ENCODE assay signal across 9 mouse cellular contexts in the genomic region with DNA sequence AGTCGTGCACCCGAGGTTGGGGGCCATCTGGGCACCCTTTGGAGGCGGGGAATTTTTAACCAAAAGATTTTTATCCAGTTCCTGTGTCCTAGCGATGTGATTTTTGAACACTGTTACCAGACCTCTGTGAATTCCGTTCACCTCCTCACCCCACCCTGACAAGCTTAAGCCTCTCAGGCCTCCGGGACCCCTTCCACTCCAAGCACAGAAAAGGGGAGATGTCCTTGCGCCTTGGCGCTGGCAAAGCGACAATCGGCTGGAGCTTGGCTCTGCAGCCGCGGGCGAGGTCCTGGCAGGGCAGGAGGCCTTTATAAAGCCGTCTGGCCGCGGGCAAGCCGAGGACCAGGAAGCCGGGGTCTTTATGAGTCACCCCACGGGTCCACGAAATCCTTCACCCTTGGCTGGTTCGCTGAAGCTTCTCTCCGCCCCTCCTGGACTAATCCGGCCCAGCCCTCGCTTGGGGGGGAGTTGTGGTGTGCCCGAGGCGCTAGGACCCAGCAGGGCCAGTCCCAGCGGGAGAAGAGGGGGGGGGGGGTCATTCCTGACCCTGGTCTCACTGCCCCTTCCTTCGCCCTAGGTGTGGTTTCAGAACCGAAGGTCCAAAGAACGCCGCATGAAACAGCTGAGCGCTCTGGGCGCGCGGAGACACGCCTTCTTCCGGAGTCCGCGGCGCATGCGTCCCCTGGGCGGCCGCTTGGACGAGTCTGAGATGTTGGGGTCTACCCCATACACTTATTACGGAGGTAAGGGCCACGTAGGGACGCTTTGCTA. TPM values are rescaled to one million over a fixed set of nuclear protein-coding genes. Genes with fewer than 3 reads are reported as not detected.
DNase-seq lines count a peak whose midpoint lies in the region; ATAC-seq lines count a peak whose summit lies in the region.
"Had no signal": no experiment of that assay in that cellular context is flagged by ENCODE, and none has a peak within 500 bp of the region (broad histone marks: within the 10 kb centered on the region; RNA-seq: fewer than 3 reads in every experiment).

No protein-coding gene starts in this region.

- peaks cover 99% of the 10 kb centered on the region for H3K27me3 ChIP-seq in lung, embryonic 16.5 days (ENCODE audit: control insufficient read depth, insufficient read depth, low read depth, low read length)
- peaks cover 89% of the 10 kb centered on the region for H3K27me3 ChIP-seq in forebrain, embryonic 15.5 days
- H3K27me3 ChIP-seq in limb, embryonic 15.5 days = peaks cover 97% of the 10 kb centered on the region
- peaks cover 98% of the 10 kb centered on the region for H3K27me3 ChIP-seq in stomach, embryonic 16.5 days (ENCODE audit: control insufficient read depth, insufficient read depth, low read length)

- no peaks in the 10 kb centered on the region for H3K9me3 ChIP-seq in lung, embryonic 16.5 days (ENCODE audit: control insufficient read depth, low read length)
- no peaks in the 10 kb centered on the region for H3K9me3 ChIP-seq in forebrain, embryonic 15.5 days
- H3K9me3 ChIP-seq in limb, embryonic 15.5 days = no peaks in the 10 kb centered on the region
- no peaks in the 10 kb centered on the region; the same call in 1 of the 2 replicates for H3K9me3 ChIP-seq in stomach, embryonic 16.5 days (replicated peaks; ENCODE audit: control insufficient read depth, low read length)

- no peaks in the 10 kb centered on the region for H3K36me3 ChIP-seq in lung, embryonic 16.5 days (ENCODE audit: control insufficient read depth, insufficient read depth, low read length)
- H3K36me3 ChIP-seq in forebrain, embryonic 15.5 days = no peaks in the 10 kb centered on the region
- H3K36me3 ChIP-seq in limb, embryonic 15.5 days = no peaks in the 10 kb centered on the region
- H3K36me3 ChIP-seq in stomach, embryonic 16.5 days (ENCODE audit: control insufficient read depth, insufficient read depth, low read length) = no peaks in the 10 kb centered on the region

- ATAC-seq in lung, embryonic 16.5 days (ENCODE audit: low read depth) = no peak
- no peak for ATAC-seq in forebrain, embryonic 15.5 days (replicated peaks)
- no peak for ATAC-seq in limb, embryonic 15.5 days (ENCODE audit: insufficient number of reproducible peaks, low FRiP score, low TSS enrichment, low read depth)
- ATAC-seq in stomach, embryonic 16.5 days (ENCODE audit: insufficient read depth, low FRiP score) = no peak
- no peak for ATAC-seq in CD4-positive, CD25-positive, alpha-beta regulatory T cell, adult 4 months

- no peak overlapping the region for H3K27ac ChIP-seq in lung, embryonic 16.5 days (ENCODE audit: low read length)
- H3K27ac ChIP-seq in forebrain, embryonic 15.5 days (replicated peaks) = no peak overlapping the region
- no peak overlapping the region for H3K27ac ChIP-seq in limb, embryonic 15.5 days
- H3K27ac ChIP-seq in stomach, embryonic 16.5 days (ENCODE audit: low read length) = no peak overlapping the region

- 0 out of 2 replicates have a peak overlapping the region, but pooled peaks have one; percentile 11 for H3K9ac ChIP-seq in lung, embryonic 16.5 days (ENCODE audit: low read length)
- H3K9ac ChIP-seq in forebrain, embryonic 15.5 days (replicated peaks) = no peak overlapping the region
- H3K9ac ChIP-seq in limb, embryonic 15.5 days = no peak overlapping the region
- H3K9ac ChIP-seq in stomach, embryonic 16.5 days (ENCODE audit: low read length) = no peak overlapping the region

- under 1% methylated on average over 43 of the region's 47 CpGs for WGBS in lung, embryonic 16.5 days
- 1% methylated on average over 47 of the region's 47 CpGs for WGBS in forebrain, embryonic 15.5 days
- under 1% methylated on average over 45 of the region's 47 CpGs for WGBS in limb, embryonic 15.5 days
- WGBS in stomach, embryonic 16.5 days = 1% methylated on average over 47 of the region's 47 CpGs

- DNase-seq in lung, postnatal 25 days (ENCODE audit: low spot score) = no peak
- no peak for DNase-seq in c-Kit-positive CD71-positive TER-119-positive erythroid progenitor cells, embryonic 14.5 days (ENCODE audit: low spot score)
- DNase-seq in yolk sac, embryonic 10.5 days (ENCODE audit: low spot score) = no peak

- H3K4me2 ChIP-seq in lung, embryonic 16.5 days (ENCODE audit: low read depth, low read length) = peak overlapping the region; percentile 66
- peak overlapping the region; percentile 53 for H3K4me2 ChIP-seq in forebrain, embryonic 15.5 days (replicated peaks)
- H3K4me2 ChIP-seq in limb, embryonic 15.5 days = peak overlapping the region; percentile 43
- peak overlapping the region; percentile 61 for H3K4me2 ChIP-seq in stomach, embryonic 16.5 days (ENCODE audit: low read depth, low read length)

- peak overlapping the region; percentile 44 for H3K4me3 ChIP-seq in lung, embryonic 16.5 days (ENCODE audit: low read length)
- H3K4me3 ChIP-seq in forebrain, embryonic 15.5 days = peak overlapping the region; percentile 37
- peak overlapping the region; percentile 33 for H3K4me3 ChIP-seq in limb, embryonic 15.5 days
- peak overlapping the region; percentile 45 for H3K4me3 ChIP-seq in stomach, embryonic 16.5 days (replicated peaks; ENCODE audit: low read length)

- H3K4me1 ChIP-seq in lung, embryonic 16.5 days (replicated peaks; ENCODE audit: control insufficient read depth, insufficient read depth, low read length) = peaks cover 13% of the 10 kb centered on the region; the same call in 1 of the 2 replicates
- H3K4me1 ChIP-seq in forebrain, embryonic 15.5 days = peaks cover 54% of the 10 kb centered on the region
- peaks cover 34% of the 10 kb centered on the region for H3K4me1 ChIP-seq in limb, embryonic 15.5 days
- peaks cover 14% of the 10 kb centered on the region for H3K4me1 ChIP-seq in stomach, embryonic 16.5 days (ENCODE audit: control insufficient read depth, insufficient read depth, low read length)

RNA-seq across cellular contexts. Expression of gene Lhx5, which starts 4.4 kb away (rescaled TPM):
- not detected in 2 replicates for polyA plus RNA-seq in lung, embryonic 16.5 days (2015; fragmentation: Nextera tagmentation; extraction: Ambion mirVana)
- 6.3 and 7.0 TPM in 2 replicates for polyA plus RNA-seq in forebrain, embryonic 15.5 days (2015; fragmentation: Nextera tagmentation; extraction: Ambion mirVana)
- polyA plus RNA-seq in limb, embryonic 15.5 days (2015; fragmentation: Nextera tagmentation; extraction: Ambion mirVana) = not detected in 2 replicates
- 0.06 and 0.07 TPM in 2 replicates for polyA plus RNA-seq in stomach, embryonic 16.5 days (2015; fragmentation: Nextera tagmentation; extraction: Ambion mirVana)
- polyA plus RNA-seq in CD4-positive, CD25-positive, alpha-beta regulatory T cell, adult 4 months (2017; shearing (Covaris generic)) = not detected

RNA-seq across cellular contexts. Expression of gene Sdsl, which starts 36.7 kb away (rescaled TPM):
- 7.7 and 8.1 TPM in 2 replicates for polyA plus RNA-seq in lung, embryonic 16.5 days (2015; fragmentation: Nextera tagmentation; extraction: Ambion mirVana)
- 2.3 and 2.6 TPM in 2 replicates for polyA plus RNA-seq in forebrain, embryonic 15.5 days (2015; fragmentation: Nextera tagmentation; extraction: Ambion mirVana)
- polyA plus RNA-seq in limb, embryonic 15.5 days (2015; fragmentation: Nextera tagmentation; extraction: Ambion mirVana) = 0.57 and 0.95 TPM in 2 replicates
- polyA plus RNA-seq in stomach, embryonic 16.5 days (2015; fragmentation: Nextera tagmentation; extraction: Ambion mirVana) = 16.4 and 16.7 TPM in 2 replicates
- not detected for polyA plus RNA-seq in CD4-positive, CD25-positive, alpha-beta regulatory T cell, adult 4 months (2017; shearing (Covaris generic))

RNA-seq across cellular contexts. Expression of gene Sds, which starts 40.4 kb away (rescaled TPM):
- polyA plus RNA-seq in lung, embryonic 16.5 days (2015; fragmentation: Nextera tagmentation; extraction: Ambion mirVana) = 0.26 TPM in 1 of 2 replicates, not detected in the other
- not detected in 2 replicates for polyA plus RNA-seq in forebrain, embryonic 15.5 days (2015; fragmentation: Nextera tagmentation; extraction: Ambion mirVana)
- 0.24 TPM in 1 of 2 replicates, not detected in the other for polyA plus RNA-seq in limb, embryonic 15.5 days (2015; fragmentation: Nextera tagmentation; extraction: Ambion mirVana)
- polyA plus RNA-seq in stomach, embryonic 16.5 days (2015; fragmentation: Nextera tagmentation; extraction: Ambion mirVana) = 0.18 and 0.70 TPM in 2 replicates
- not detected for polyA plus RNA-seq in CD4-positive, CD25-positive, alpha-beta regulatory T cell, adult 4 months (2017; shearing (Covaris generic))
- polyA plus RNA-seq: large intestine, adult 2 months had no signal
